Mouse (Mus musculus) cortical plate, adult 2 months (tissue): Measurements from ENCODE around the gene Smad3.

Experiments used
- CTCF ChIP-seq: fragments of 200-500 bp; IDR thresholded peaks from 2 replicates; pipeline ENCODE4 v1.5.1; 2011; ENCODE audit warnings: mild to moderate bottlenecking, control low read depth, low read length; ENCODE audit not compliant: insufficient read depth; ENCODE audit errors: extremely low read depth
- POLR2A ChIP-seq: fragments of 200-500 bp; IDR thresholded peaks from 2 replicates; pipeline ENCODE4 v1.6.1; 2011; ENCODE audit warnings: mild to moderate bottlenecking, low read length, control low read depth; ENCODE audit not compliant: insufficient read depth; ENCODE audit errors: extremely low read depth

DNA sequence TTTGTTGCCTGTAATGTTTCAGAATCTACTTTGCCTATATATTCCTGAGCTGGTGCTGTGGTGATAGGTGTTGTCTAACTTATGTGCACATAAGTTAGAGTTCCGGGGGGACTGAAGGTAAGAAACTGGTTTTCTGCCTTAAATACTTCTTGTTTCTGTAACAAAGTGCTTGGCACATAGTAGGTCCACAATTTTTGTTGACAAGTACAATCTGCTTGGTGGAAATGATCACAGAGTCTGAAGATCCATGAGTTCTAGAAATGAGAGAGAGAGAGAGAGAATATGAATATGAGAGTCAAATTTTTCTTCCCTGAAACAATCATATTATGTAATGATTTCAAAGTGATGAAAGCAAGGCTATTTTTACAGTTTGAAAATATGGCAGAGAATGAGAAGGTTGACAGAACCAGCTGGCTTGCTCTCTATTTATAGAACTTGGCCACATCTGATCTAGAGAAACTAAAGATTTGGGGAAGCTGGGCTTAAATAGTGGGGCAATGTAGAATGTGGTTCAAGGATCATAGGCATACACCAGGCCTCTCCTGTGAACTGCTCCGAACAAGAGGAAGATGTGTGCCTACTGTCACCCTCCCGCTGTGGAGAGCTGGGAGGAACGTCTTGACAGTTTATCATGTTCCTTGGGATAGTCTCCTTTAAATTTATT lies 115.7 kb downstream of the Smad3 start:
- TF ChIP-seq CTCF (no peak), POLR2A (no peak)
